Mouse (Mus musculus) myocyte (in vitro differentiated cells): ENCODE results near the gene Epas1. TPM values are rescaled to one million over a fixed set of nuclear protein-coding genes. Genes with fewer than 3 reads are reported as not detected.

ENCODE experiments used
- H3K27me3 ChIP-seq: one replicate; pipeline ENCODE4 v1.6.1; 2011; ENCODE audit not compliant: control insufficient read depth, insufficient read depth, insufficient read length
- H3K36me3 ChIP-seq: one replicate; pipeline ENCODE4 v1.6.1; 2011; ENCODE audit not compliant: control insufficient read depth, insufficient read depth
- H3K4me2 ChIP-seq: one replicate; pipeline ENCODE4 v1.6.1; 2011; ENCODE audit warnings: low read depth, control low read depth
- H3K4me3 ChIP-seq: one replicate; pipeline ENCODE4 v1.5.1; 2011; ENCODE audit warnings: mild to moderate bottlenecking, control low read depth, moderate library complexity
- H3K79me2 ChIP-seq: one replicate; pipeline ENCODE4 v1.6.1; 2011; ENCODE audit not compliant: control insufficient read depth, insufficient read depth
- H3ac ChIP-seq: one replicate; pipeline ENCODE4 v1.6.1; 2011; ENCODE audit not compliant: control insufficient read depth, insufficient read length
- CEBPB ChIP-seq: IDR thresholded peaks from 2 replicates; pipeline ENCODE4 v1.6.1; 2011; ENCODE audit warnings: mild to moderate bottlenecking, moderate library complexity; ENCODE audit not compliant: poor library complexity, insufficient read depth, severe bottlenecking
- E2F4 ChIP-seq: IDR thresholded peaks from one replicate; pipeline ENCODE4 v1.6.1; 2011; ENCODE audit warnings: mild to moderate bottlenecking, control low read depth, moderate library complexity; ENCODE audit not compliant: insufficient read depth
- MAX ChIP-seq: IDR thresholded peaks from one replicate; pipeline ENCODE4 v1.6.1; 2011; ENCODE audit warnings: low read depth, mild to moderate bottlenecking, control low read depth
- MYOD1 ChIP-seq, 3 experiments: IDR thresholded peaks; one replicate each; pipeline ENCODE4 v1.6.1; 2011; ENCODE audit warnings: control low read depth in 2 of 3, low read depth in 2 of 3, mild to moderate bottlenecking in 2 of 3, moderate library complexity in 1 of 3; ENCODE audit not compliant: insufficient read length in 2 of 3, control insufficient read depth in 1 of 3
- MYOG ChIP-seq, 3 experiments: IDR thresholded peaks; one replicate each; pipeline ENCODE4 v1.6.1; 2011; ENCODE audit warnings: control low read depth in 2 of 3, low read depth in 2 of 3, mild to moderate bottlenecking in 2 of 3; ENCODE audit not compliant: insufficient read length in 2 of 3, control insufficient read depth in 1 of 3, insufficient read depth in 1 of 3
- POLR2A ChIP-seq: IDR thresholded peaks from one replicate; pipeline ENCODE4 v1.6.1; 2011; ENCODE audit warnings: low read depth, mild to moderate bottlenecking, control low read depth, moderate library complexity; ENCODE audit not compliant: insufficient read length
- POLR2AphosphoS2 ChIP-seq: IDR thresholded peaks from one replicate; pipeline ENCODE4 v1.6.1; 2011; ENCODE audit warnings: low read depth, control low read depth; ENCODE audit not compliant: insufficient read length
- REST ChIP-seq: IDR thresholded peaks from one replicate; pipeline ENCODE4 v1.6.1; 2011; ENCODE audit warnings: mild to moderate bottlenecking, control low read depth, moderate library complexity; ENCODE audit not compliant: insufficient read depth, insufficient read length
- SRF ChIP-seq: IDR thresholded peaks from one replicate; pipeline ENCODE4 v1.6.1; 2011; ENCODE audit warnings: low read depth; ENCODE audit not compliant: control insufficient read depth, insufficient read length
- TCF12 ChIP-seq: IDR thresholded peaks from one replicate; pipeline ENCODE4 v1.6.1; 2011; ENCODE audit warnings: mild to moderate bottlenecking, control low read depth; ENCODE audit not compliant: poor library complexity, insufficient read depth, severe bottlenecking
- TCF3 ChIP-seq: IDR thresholded peaks from one replicate; pipeline ENCODE4 v1.6.1; 2011; ENCODE audit warnings: low read depth, control low read depth; ENCODE audit not compliant: insufficient read length
- USF1 ChIP-seq: IDR thresholded peaks from one replicate; pipeline ENCODE4 v1.6.1; 2011; ENCODE audit warnings: low read depth, mild to moderate bottlenecking, control low read depth, moderate library complexity
- polyA plus RNA-seq: library from polyadenylated mRNA; unstranded; fragments of >200 nt; fragmentation: generic; extraction: Trizol; gene quantifications from one replicate; pipeline ENCODE4 v1.2.1, GENCODE M21; 2012; ENCODE audit warnings: missing spikeins

Gene Epas1
- polyA plus RNA-seq, 1 experiment, result 0.06 TPM

- no peak for TF ChIP-seq POLR2AphosphoS2
- no peak for TF ChIP-seq MYOG (IDR thresholded peaks at IDR 0.05; ENCODE audit: control insufficient read depth in 1 of 3, insufficient read depth in 1 of 3, insufficient read length in 2 of 3, low read depth in 2 of 3)
- TF ChIP-seq TCF3, result no peak
- no peak for TF ChIP-seq USF1
- Histone ChIP-seq H3K4me2 (no peak overlapping the region), H3K79me2 (no peaks in the 10 kb centered on the region), H3K27me3 (no peaks in the 10 kb centered on the region), H3ac (no peak overlapping the region), H3K36me3 (no peaks in the 10 kb centered on the region), H3K4me3 (no peak overlapping the region)
These were observed 33.0 kb downstream of the Epas1 start for GRCm38 (mm10) chr17:86786496-86786895.

DNA sequence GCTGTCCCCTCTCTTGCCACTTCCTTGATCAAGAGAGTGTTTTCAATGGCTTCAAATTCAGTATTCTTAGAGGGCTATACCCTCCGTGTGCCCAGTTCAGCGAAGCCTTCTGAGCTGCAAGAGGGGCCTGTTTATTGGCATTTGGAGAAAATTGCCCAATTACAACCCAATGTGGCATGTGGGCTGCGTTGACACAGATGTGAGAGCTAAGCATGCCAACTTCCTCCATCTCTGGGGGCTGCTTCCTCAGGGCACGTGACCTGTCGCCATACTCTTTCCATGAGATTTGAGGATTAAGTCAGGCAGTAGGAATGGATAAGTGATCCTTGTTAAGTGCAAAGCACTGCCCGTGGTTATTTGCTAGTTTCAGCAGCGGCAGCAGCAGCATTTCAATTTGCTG is 34.3 kb downstream of the Epas1 start:
- H3K4me3 ChIP-seq, result no peak overlapping the region
- H3K36me3 ChIP-seq, result no peaks in the 10 kb centered on the region
- H3K27me3 ChIP-seq, result no peaks in the 10 kb centered on the region
- H3ac ChIP-seq, result no peak overlapping the region
- no peaks in the 10 kb centered on the region for H3K79me2 ChIP-seq
- no peak for TF ChIP-seq USF1
- TF ChIP-seq TCF12, result no peak
- no peak for TF ChIP-seq MAX
- no peak for TF ChIP-seq TCF3
- no peak for TF ChIP-seq E2F4
- TF ChIP-seq MYOG (IDR thresholded peaks at IDR 0.05; ENCODE audit: control insufficient read depth in 1 of 3, insufficient read depth in 1 of 3, insufficient read length in 2 of 3, low read depth in 2 of 3), result no peak
- no peak for TF ChIP-seq MYOD1 (IDR thresholded peaks at IDR 0.05; ENCODE audit: control insufficient read depth in 1 of 3, insufficient read length in 2 of 3, low read depth in 2 of 3)
- TF ChIP-seq REST, result no peak
- no peak for TF ChIP-seq POLR2AphosphoS2
- no peak for TF ChIP-seq SRF
- no peak for TF ChIP-seq CEBPB
- TF ChIP-seq POLR2A, result no peak
- no peak overlapping the region for H3K4me2 ChIP-seq

DNA sequence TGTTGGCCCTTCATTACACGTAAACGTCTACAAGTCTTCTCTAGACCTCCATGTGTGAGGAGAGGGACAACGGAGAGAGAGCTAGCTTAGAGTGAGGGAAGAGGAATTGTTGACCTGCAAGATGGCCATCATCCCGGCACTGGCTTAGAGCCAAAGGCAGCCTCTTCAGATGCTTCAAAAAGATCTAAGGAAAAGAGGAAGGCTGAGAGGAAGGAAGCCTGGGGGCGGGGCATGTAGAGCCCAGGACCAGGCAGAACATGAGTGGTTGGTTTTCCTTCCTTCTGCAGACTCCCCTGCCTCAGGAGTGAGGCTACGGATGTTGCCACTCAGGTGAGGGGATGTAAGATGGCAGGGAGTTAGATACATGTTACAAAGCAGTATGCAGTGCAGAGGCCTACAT is 34.8 kb downstream of the Epas1 start:
- Histone ChIP-seq H3K4me2 (no peak overlapping the region), H3K27me3 (peaks cover 3% of the 10 kb centered on the region), H3K4me3 (no peak overlapping the region), H3K79me2 (no peaks in the 10 kb centered on the region), H3K36me3 (no peaks in the 10 kb centered on the region), H3ac (no peak overlapping the region)
- TF ChIP-seq MAX, result no peak

DNA sequence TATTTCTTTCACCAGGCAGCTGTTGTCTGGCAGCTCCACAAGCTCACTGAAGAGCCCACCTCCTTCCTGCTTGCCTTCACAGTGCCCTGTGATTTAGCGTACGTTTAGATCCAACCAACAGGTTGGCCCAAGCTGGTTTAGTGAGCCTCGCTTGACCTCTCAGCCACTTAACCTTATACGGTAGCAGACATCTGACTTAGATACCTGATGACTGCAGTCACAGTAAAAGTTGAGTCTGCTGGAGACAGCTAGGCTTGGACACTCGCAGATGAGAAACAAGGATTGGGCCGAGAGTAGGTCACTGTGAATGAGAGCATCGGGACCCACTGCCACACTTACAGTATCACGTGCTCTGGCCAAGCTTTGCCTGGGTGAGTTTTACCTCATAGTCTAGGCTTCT is 38.4 kb downstream of the Epas1 start:
- Histone ChIP-seq H3K27me3 (peaks cover 8% of the 10 kb centered on the region), H3ac (no peak overlapping the region), H3K4me2 (no peak overlapping the region), H3K36me3 (no peaks in the 10 kb centered on the region), H3K4me3 (no peak overlapping the region), H3K79me2 (no peaks in the 10 kb centered on the region)
- TF ChIP-seq E2F4, result no peak

GRCm38 (mm10) chr17:86795773-86796172 is 42.3 kb downstream of the Epas1 start:
- Histone ChIP-seq H3K36me3 (no peaks in the 10 kb centered on the region), H3K27me3 (peaks cover 8% of the 10 kb centered on the region), H3K4me3 (no peak overlapping the region), H3K79me2 (no peaks in the 10 kb centered on the region), H3ac (no peak overlapping the region), H3K4me2 (no peak overlapping the region)
- TF ChIP-seq E2F4 (no peak), REST (no peak), MAX (no peak), POLR2A (no peak), SRF (no peak), MYOD1 (IDR thresholded peaks at IDR 0.05; ENCODE audit: control insufficient read depth in 1 of 3, insufficient read length in 2 of 3, low read depth in 2 of 3) (no peak), MYOG (IDR thresholded peaks at IDR 0.05; ENCODE audit: control insufficient read depth in 1 of 3, insufficient read depth in 1 of 3, insufficient read length in 2 of 3, low read depth in 2 of 3) (no peak), TCF12 (no peak), CEBPB (no peak), TCF3 (no peak), POLR2AphosphoS2 (no peak), USF1 (no peak)

GRCm38 (mm10) chr17:86797031-86797430 is 43.5 kb downstream of the Epas1 start:
- H3K79me2 ChIP-seq, result no peaks in the 10 kb centered on the region

More at GRCm38 (mm10) chr17:86797031-86797430, 43.5 kb downstream of the Epas1 start:
- H3K4me2 ChIP-seq, result no peak overlapping the region
- no peak for TF ChIP-seq SRF
- TF ChIP-seq REST, result no peak
- no peak for TF ChIP-seq TCF3
- TF ChIP-seq MAX, result no peak
- TF ChIP-seq TCF12, result no peak
- peaks cover 8% of the 10 kb centered on the region for H3K27me3 ChIP-seq
- H3K36me3 ChIP-seq, result no peaks in the 10 kb centered on the region
- H3ac ChIP-seq, result no peak overlapping the region
- no peak overlapping the region for H3K4me3 ChIP-seq
